Mouse (Mus musculus): ENCODE data around the gene Tcf7l2.

GRCm38 (mm10) chr19:55953207-55953606 is 211.6 kb downstream of the Tcf7l2 start:
- TF ChIP-seq MYOG (IDR thresholded peaks at IDR 0.05; ENCODE audit: control insufficient read depth, extremely low read depth, insufficient read length) (no peak), CTCF (IDR thresholded peaks at IDR 0.05; ENCODE audit: control insufficient read depth, insufficient read depth, insufficient read length) (no peak), CEBPB (IDR thresholded peaks at IDR 0.05; ENCODE audit: low read depth) (no peak), MAX (IDR thresholded peaks at IDR 0.05) (no peak)
